Mouse (Mus musculus) kidney, embryonic 14.5 days (tissue): ENCODE measurements around the gene Spata32. TPM values are rescaled to one million over a fixed set of nuclear protein-coding genes. Genes with fewer than 3 reads are reported as not detected.

Source experiments
- ATAC-seq: fragments of 200-750 bp; cut with Nextera tagmentation; 2 replicates; pipeline ENCODE4 v1.8.0; 2017; ENCODE audit warnings: moderate number of reproducible peaks, mild to moderate bottlenecking, moderate TSS enrichment, moderate library complexity; ENCODE audit not compliant: low FRiP score, low TSS enrichment
- H3K27ac ChIP-seq: fragments of 300-500 bp; sonication (generic); 2 replicates; pipeline ENCODE4 v1.5.1; 2014; ENCODE audit warnings: low read depth, mild to moderate bottlenecking, low read length, moderate library complexity, mixed read lengths
- H3K27me3 ChIP-seq: fragments of 300-500 bp; sonication (generic); 2 replicates; pipeline ENCODE4 v1.6.1; 2014; ENCODE audit warnings: mild to moderate bottlenecking, low read length; ENCODE audit not compliant: control insufficient read depth, insufficient read depth
- H3K36me3 ChIP-seq: fragments of 300-500 bp; sonication (generic); 2 replicates; pipeline ENCODE4 v1.6.1; 2014; ENCODE audit warnings: low read length, mixed read lengths; ENCODE audit not compliant: control insufficient read depth, insufficient read depth
- H3K4me1 ChIP-seq: fragments of 300-500 bp; sonication (generic); 2 replicates; pipeline ENCODE4 v1.6.1; 2014; ENCODE audit warnings: low read length, mixed read lengths; ENCODE audit not compliant: control insufficient read depth, insufficient read depth
- H3K4me2 ChIP-seq: fragments of 300-500 bp; sonication (generic); replicated peaks from 2 replicates; pipeline ENCODE4 v1.6.1; 2014; ENCODE audit warnings: low read depth, mild to moderate bottlenecking, low read length
- H3K4me3 ChIP-seq: fragments of 300-500 bp; sonication (generic); 2 replicates; pipeline ENCODE4 v1.5.1; 2014; ENCODE audit warnings: mild to moderate bottlenecking, low read length
- H3K9ac ChIP-seq: fragments of 300-500 bp; sonication (generic); 2 replicates; pipeline ENCODE4 v1.6.1; 2014; ENCODE audit warnings: low read depth, mild to moderate bottlenecking, low read length, moderate library complexity
- H3K9me3 ChIP-seq: fragments of 300-500 bp; sonication (generic); 2 replicates; pipeline ENCODE4 v1.6.1; 2016; ENCODE audit warnings: low read length; ENCODE audit not compliant: control insufficient read depth
- WGBS: fragments of 180-500 bp; shearing (Covaris S2); extraction: QIAGEN DNeasy Blood & Tissue Kit; methylation state at CpG from one replicate; pipeline ENCODE4 v1.1.7; 2014; 5-methylcytosine and 5-hydroxymethylcytosine counted together
- polyA plus RNA-seq: library from polyadenylated mRNA; unstranded; fragments of >200 nt; fragmentation: Nextera tagmentation; extraction: Ambion mirVana; gene quantifications from 2 replicates; pipeline ENCODE4 v1.2.1, GENCODE M21; 2014

Spata32 gene
- polyA plus RNA-seq, result not detected in 2 replicates

- no peaks in the 10 kb centered on the region for H3K27me3 ChIP-seq
- peak within 1 kb of the TSS; percentile 58; the same call in 1 of the 2 replicates for H3K9ac ChIP-seq
- H3K4me1 ChIP-seq, result peaks cover 6% of the 10 kb centered on the region; the same call in 1 of the 2 replicates
- 0 out of 2 replicates have a peak within 1 kb of the TSS, but pooled peaks have one; percentile 51 for H3K27ac ChIP-seq
- H3K9me3 ChIP-seq, result no peaks in the 10 kb centered on the region
- peak; percentile 80 for ATAC-seq
- H3K4me2 ChIP-seq, result peak within 1 kb of the TSS; percentile 94
- under 1% methylated on average over 44 of the region's 45 CpGs for WGBS
- H3K36me3 ChIP-seq, result peaks cover 20% of the 10 kb centered on the region; the same call in 1 of the 2 replicates
- peak within 1 kb of the TSS; percentile 45 for H3K4me3 ChIP-seq
These were observed at the start of gene Spata32 for GRCm38 (mm10) chr11:103217790-103218516. TSS of gene Spata32 (minus strand) at chr11:103218432.

GRCm38 (mm10) chr11:103267346-103268219, 49.4 kb upstream of the Spata32 start, which contains the start of gene Map3k14:
TSS of gene Map3k14 (minus strand) at chr11:103267472.
- WGBS, result 1% methylated on average over 53 of the region's 55 CpGs
- ATAC-seq, result peak; percentile 99
- H3K27ac ChIP-seq, result peak within 1 kb of the TSS; percentile 87
- no peaks in the 10 kb centered on the region for H3K27me3 ChIP-seq
- peak within 1 kb of the TSS; percentile 69 for H3K4me3 ChIP-seq
- H3K4me2 ChIP-seq, result peak within 1 kb of the TSS; percentile 81
- peak within 1 kb of the TSS; percentile 83 for H3K9ac ChIP-seq
- no peaks in the 10 kb centered on the region for H3K36me3 ChIP-seq
- no peaks in the 10 kb centered on the region for H3K9me3 ChIP-seq
- peaks cover 44% of the 10 kb centered on the region for H3K4me1 ChIP-seq

- WGBS, result under 1% methylated on average over 42 of the region's 42 CpGs
- H3K4me2 ChIP-seq, result peak overlapping the region; percentile 81
- ATAC-seq, result no peak; the same call in none of the 2 replicates
These were observed 48.6 kb upstream of the Spata32 start for GRCm38 (mm10) chr11:103266729-103267345.

GRCm38 (mm10) chr11:103265856-103266255, 47.6 kb upstream of the Spata32 start:
- H3K27ac ChIP-seq, result no peak overlapping the region
- no peaks in the 10 kb centered on the region for H3K9me3 ChIP-seq
- H3K27me3 ChIP-seq, result no peaks in the 10 kb centered on the region
- H3K36me3 ChIP-seq, result no peaks in the 10 kb centered on the region
- ATAC-seq, result no peak
- H3K9ac ChIP-seq, result no peak overlapping the region
- 0 out of 2 replicates have a peak overlapping the region, but pooled peaks have one; percentile 69 for H3K4me3 ChIP-seq
- WGBS, result 38% methylated on average over 2 of the region's 2 CpGs
- peaks cover 50% of the 10 kb centered on the region for H3K4me1 ChIP-seq
- peak overlapping the region; percentile 81 for H3K4me2 ChIP-seq

More at GRCm38 (mm10) chr11:103266729-103267345, 48.6 kb upstream of the Spata32 start:
- peak overlapping the region; percentile 69 for H3K4me3 ChIP-seq
- H3K9me3 ChIP-seq, result no peaks in the 10 kb centered on the region
- no peaks in the 10 kb centered on the region for H3K27me3 ChIP-seq
- peaks cover 47% of the 10 kb centered on the region for H3K4me1 ChIP-seq
- H3K9ac ChIP-seq, result peak overlapping the region; percentile 83
- no peaks in the 10 kb centered on the region for H3K36me3 ChIP-seq
- peak overlapping the region; percentile 78 for H3K27ac ChIP-seq

- H3K27me3 ChIP-seq, result no peaks in the 10 kb centered on the region
- H3K4me2 ChIP-seq, result peak overlapping the region; percentile 81; the same call in 1 of the 2 replicates
- H3K9me3 ChIP-seq, result no peaks in the 10 kb centered on the region
- H3K4me1 ChIP-seq, result peaks cover 51% of the 10 kb centered on the region
- no peak for ATAC-seq
- no peak overlapping the region for H3K27ac ChIP-seq
- 71% methylated on average over 7 of the region's 7 CpGs for WGBS
- no peaks in the 10 kb centered on the region for H3K36me3 ChIP-seq
- no peak overlapping the region; the same call in 1 of the 2 replicates for H3K9ac ChIP-seq
- H3K4me3 ChIP-seq, result no peak overlapping the region
These were observed 47.0 kb upstream of the Spata32 start for GRCm38 (mm10) chr11:103265211-103265610.

GRCm38 (mm10) chr11:103264427-103265005, 46.3 kb upstream of the Spata32 start:
- no peak for ATAC-seq
- no peaks in the 10 kb centered on the region for H3K9me3 ChIP-seq
- H3K27me3 ChIP-seq, result no peaks in the 10 kb centered on the region
- no peak overlapping the region for H3K4me3 ChIP-seq
- WGBS, result 66% methylated on average over 20 of the region's 20 CpGs
- peak overlapping the region; percentile 28 for H3K4me2 ChIP-seq
- peaks cover 54% of the 10 kb centered on the region for H3K4me1 ChIP-seq
- H3K36me3 ChIP-seq, result no peaks in the 10 kb centered on the region
- H3K9ac ChIP-seq, result no peak overlapping the region; the same call in 1 of the 2 replicates
- peak overlapping the region; percentile 68 for H3K27ac ChIP-seq

GRCm38 (mm10) chr11:103263551-103263950, 45.3 kb upstream of the Spata32 start:
- Histone ChIP-seq H3K4me2 (peak overlapping the region; percentile 11), H3K4me3 (no peak overlapping the region), H3K27ac (peak overlapping the region; percentile 26; the same call in 1 of the 2 replicates), H3K27me3 (no peaks in the 10 kb centered on the region), H3K4me1 (peaks cover 56% of the 10 kb centered on the region), H3K36me3 (no peaks in the 10 kb centered on the region), H3K9me3 (no peaks in the 10 kb centered on the region), H3K9ac (0 out of 2 replicates have a peak overlapping the region, but pooled peaks have one; percentile 19)
- ATAC-seq, result no peak
- 40% methylated on average over 10 of the region's 10 CpGs for WGBS
